Mouse (Mus musculus) bone marrow, adult 2 months (tissue): Measurements from ENCODE around the gene Noxa1. TPM values are rescaled to one million over a fixed set of nuclear protein-coding genes. Genes with fewer than 3 reads are reported as not detected.

Source experiments
- H3K27ac ChIP-seq: fragments of 200-500 bp; 2 replicates; pipeline ENCODE4 v1.5.1; 2012; ENCODE audit warnings: low read depth, mild to moderate bottlenecking, control low read depth, inconsistent platforms, low read length; ENCODE audit not compliant: control insufficient read depth, poor library complexity, insufficient read depth
- H3K4me1 ChIP-seq: fragments of 200-500 bp; 2 replicates; pipeline ENCODE4 v1.6.1; 2011; ENCODE audit warnings: low read length; ENCODE audit not compliant: control insufficient read depth, insufficient read depth
- H3K4me3 ChIP-seq: fragments of 200-500 bp; replicated peaks from 2 replicates; pipeline ENCODE3; 2011; ENCODE audit warnings: mild to moderate bottlenecking, low read depth, low read length, control low read depth; ENCODE audit not compliant: control insufficient read depth
- CTCF ChIP-seq: fragments of 200-500 bp; IDR thresholded peaks from 2 replicates; pipeline ENCODE4 v1.5.1; 2011; ENCODE audit warnings: low read length, control low read depth; ENCODE audit not compliant: control insufficient read depth, insufficient read depth
- POLR2A ChIP-seq: fragments of 200-500 bp; IDR thresholded peaks from 2 replicates; pipeline ENCODE4 v1.6.1; 2011; ENCODE audit warnings: low read depth, mild to moderate bottlenecking, control low read depth, low read length, borderline replicate concordance; ENCODE audit not compliant: control insufficient read depth
- WGBS: fragments of 180-500 bp; shearing (Covaris S2); methylation state at CpG from one replicate; pipeline ENCODE4 v1.1.7; 2018; 5-methylcytosine and 5-hydroxymethylcytosine counted together
- polyA plus RNA-seq: library from polyadenylated mRNA; stranded (reverse); fragments of >200 nt; gene quantifications from 2 replicates; pipeline ENCODE4 v1.2.4, GENCODE M21; 2011; ENCODE audit warnings: low replicate concordance; ENCODE audit not compliant: missing spikeins, insufficient read depth, insufficient read length

The Noxa1 gene
- polyA plus RNA-seq, 1 experiment = not detected

DNA sequence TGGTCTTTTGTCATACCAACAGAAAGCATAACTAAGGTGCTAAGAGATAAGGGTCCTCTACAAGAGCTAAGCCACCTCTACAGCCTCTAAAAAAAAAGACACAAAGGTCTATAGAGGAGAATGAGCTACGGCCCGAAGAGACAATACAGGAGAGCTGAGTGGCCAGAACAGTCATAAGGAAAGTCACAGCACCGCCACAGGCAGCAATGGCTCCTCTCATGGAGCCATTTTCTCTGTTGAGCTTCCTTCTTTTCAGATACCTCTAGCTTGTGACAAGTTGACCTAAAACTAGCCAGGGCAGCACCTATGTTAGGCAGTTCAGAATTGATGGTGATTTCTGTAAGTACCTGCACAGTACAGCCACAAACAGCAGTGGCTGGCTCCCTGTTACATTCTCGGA, 28.4 kb downstream of the Noxa1 start:
- H3K27ac ChIP-seq = no peak overlapping the region
- WGBS = 73% methylated on average over 4 of the region's 4 CpGs
- TF ChIP-seq POLR2A (no peak), CTCF (no peak)
- H3K4me3 ChIP-seq = no peak overlapping the region
- no peaks in the 10 kb centered on the region for H3K4me1 ChIP-seq

DNA sequence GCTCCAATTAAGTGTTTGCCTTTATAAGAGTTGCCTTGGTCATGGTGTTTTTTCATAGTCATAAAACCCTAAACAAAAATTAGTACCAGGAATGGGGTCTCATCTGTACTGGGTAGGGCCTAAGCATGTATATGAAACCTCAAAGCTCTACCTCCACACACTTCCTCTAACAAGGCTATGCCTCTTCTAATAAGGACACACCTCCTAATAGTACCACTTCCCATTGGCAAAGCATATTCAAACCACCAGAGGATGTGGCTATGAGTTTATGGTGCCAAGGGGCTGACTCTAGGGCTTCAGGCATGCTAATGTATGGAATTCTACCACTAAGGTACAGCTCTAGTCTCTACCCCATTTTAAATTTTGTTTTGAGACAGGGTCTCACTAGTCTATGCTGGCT, 29.4 kb downstream of the Noxa1 start:
- TF ChIP-seq POLR2A (no peak), CTCF (no peak)
- no peak overlapping the region for H3K27ac ChIP-seq
- no peak overlapping the region for H3K4me3 ChIP-seq

DNA sequence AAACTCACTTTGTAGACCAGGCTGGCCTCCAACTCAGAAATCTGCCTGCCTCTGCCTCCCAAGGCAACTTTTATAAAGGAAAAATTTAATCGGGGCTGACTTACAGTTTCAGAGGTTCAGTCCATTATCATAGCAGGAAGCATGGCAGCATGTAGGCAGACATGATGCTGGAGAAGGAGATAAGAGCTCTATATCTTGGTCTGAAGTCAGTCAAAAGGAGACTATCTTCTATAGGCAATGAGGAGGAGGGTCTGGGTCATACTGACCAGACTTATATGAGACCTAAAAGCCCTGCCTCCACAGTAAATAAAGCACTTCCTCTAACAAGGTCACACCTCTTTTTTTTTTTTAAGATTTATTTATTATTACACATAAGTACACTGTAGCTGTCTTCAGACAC, 30.7 kb downstream of the Noxa1 start:
- Histone ChIP-seq H3K4me1 (no peaks in the 10 kb centered on the region), H3K4me3 (no peak overlapping the region), H3K27ac (no peak overlapping the region)
- WGBS = 62% methylated on average over 1 of the region's 1 CpGs
- TF ChIP-seq CTCF (no peak), POLR2A (no peak)

More for the DNA sequence above, 29.4 kb downstream of the Noxa1 start:
- H3K4me1 ChIP-seq = no peaks in the 10 kb centered on the region

DNA sequence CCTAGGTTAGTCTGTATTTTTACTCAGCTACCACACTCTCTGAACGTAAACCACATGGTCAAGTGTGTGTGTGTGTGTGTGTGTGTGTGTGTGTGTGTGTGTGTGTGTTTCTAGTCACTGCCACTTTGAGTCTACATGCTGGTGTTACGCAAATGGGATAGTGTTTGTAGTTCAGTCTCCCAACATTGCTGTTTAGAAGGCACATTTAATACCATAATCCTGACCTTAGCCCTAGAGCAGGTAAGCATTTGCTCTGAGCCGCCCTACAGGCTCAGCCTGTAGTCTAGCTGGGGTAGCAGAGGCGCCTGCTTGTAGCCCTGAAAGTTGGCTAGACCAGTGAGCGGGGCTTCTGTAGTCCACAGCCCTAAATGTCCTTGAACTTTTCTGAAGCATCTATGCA, 31.4 kb downstream of the Noxa1 start:
- Histone ChIP-seq H3K4me1 (no peaks in the 10 kb centered on the region), H3K4me3 (no peak overlapping the region), H3K27ac (no peak overlapping the region)
- WGBS = 91% methylated on average over 5 of the region's 5 CpGs
- TF ChIP-seq CTCF (no peak), POLR2A (no peak)

DNA sequence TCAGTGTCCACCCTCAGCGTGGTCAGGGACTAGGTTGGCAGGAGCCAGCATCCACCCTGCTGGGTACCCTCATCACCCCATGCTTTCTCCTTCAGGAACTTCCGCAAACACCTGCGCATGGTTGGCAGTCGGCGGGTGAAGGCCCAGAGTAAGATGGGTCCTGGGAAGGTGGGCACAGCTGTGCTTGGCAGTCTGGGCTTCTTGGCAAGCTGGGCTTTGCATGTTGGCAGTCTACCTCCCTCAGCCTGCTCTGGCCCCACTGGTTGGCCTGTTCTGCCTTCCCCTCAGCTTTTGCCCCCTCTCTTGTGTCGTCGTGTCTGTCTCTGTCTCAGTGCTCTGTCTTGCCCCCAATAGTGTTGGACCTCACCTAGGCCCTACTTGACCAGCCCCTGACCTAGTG, 36.0 kb downstream of the Noxa1 start:
- Histone ChIP-seq H3K4me1 (no peaks in the 10 kb centered on the region), H3K4me3 (no peak overlapping the region), H3K27ac (no peak overlapping the region)
- WGBS = 82% methylated on average over 7 of the region's 7 CpGs
- no peak for TF ChIP-seq CTCF
- no peak for TF ChIP-seq POLR2A

DNA sequence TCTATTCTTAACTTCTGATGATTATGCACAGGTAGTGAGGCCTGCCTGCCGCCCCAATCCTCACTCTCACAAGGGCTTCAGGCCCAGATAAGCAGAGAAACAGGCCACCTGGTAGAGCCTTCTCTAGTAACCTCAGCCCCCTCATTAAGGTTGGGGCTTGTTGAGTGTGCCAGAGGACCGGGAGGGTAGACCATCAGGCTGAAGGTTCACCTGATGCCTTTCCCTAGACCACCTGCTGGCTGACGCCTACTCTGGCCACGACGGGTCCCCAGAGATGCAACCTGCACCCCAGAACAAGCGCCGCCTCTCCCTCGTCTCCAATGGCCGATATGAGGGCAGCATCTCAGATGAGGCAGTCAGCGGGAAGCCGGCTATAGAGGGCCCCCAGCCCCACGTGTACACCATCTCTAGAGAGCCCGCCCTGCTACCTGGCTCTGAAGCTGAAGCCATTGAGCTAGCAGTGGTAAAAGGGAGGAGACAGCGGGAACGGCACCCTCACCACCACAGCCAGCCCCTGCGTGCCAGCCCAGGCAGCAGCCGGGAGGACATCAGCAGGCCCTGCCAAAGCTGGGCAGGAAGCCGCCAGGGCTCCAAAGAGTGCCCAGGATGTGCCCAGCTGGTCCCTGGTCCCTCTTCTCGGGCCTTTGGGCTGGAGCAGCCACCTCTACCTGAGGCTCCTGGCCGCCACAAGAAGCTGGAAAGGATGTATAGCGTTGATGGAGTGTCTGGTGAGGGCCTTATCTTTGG, 39.4 kb downstream of the Noxa1 start:
- Histone ChIP-seq H3K4me1 (no peaks in the 10 kb centered on the region), H3K4me3 (no peak overlapping the region), H3K27ac (no peak overlapping the region)
- 90% methylated on average over 21 of the region's 21 CpGs for WGBS
- no peak for TF ChIP-seq POLR2A
- no peak for TF ChIP-seq CTCF

DNA sequence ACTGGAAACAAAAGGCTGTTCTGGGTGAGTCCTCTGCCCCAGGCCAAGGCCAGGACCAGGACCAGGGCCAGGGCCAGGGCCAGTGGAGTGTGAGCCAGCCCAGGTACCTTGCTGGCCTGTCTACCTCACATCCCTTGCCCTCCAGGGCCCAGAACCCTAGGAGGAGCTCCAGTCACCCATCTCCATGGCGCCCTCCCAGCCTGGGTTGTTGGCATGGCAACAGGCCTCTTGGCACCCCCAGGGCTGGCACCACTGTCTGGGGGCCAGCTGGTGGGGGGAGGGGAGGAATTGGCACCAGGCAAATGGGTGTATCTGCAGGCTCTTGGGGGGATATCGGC, 39.9 kb downstream of the Noxa1 start:
- Histone ChIP-seq H3K4me3 (no peak overlapping the region), H3K27ac (no peak overlapping the region)

DNA sequence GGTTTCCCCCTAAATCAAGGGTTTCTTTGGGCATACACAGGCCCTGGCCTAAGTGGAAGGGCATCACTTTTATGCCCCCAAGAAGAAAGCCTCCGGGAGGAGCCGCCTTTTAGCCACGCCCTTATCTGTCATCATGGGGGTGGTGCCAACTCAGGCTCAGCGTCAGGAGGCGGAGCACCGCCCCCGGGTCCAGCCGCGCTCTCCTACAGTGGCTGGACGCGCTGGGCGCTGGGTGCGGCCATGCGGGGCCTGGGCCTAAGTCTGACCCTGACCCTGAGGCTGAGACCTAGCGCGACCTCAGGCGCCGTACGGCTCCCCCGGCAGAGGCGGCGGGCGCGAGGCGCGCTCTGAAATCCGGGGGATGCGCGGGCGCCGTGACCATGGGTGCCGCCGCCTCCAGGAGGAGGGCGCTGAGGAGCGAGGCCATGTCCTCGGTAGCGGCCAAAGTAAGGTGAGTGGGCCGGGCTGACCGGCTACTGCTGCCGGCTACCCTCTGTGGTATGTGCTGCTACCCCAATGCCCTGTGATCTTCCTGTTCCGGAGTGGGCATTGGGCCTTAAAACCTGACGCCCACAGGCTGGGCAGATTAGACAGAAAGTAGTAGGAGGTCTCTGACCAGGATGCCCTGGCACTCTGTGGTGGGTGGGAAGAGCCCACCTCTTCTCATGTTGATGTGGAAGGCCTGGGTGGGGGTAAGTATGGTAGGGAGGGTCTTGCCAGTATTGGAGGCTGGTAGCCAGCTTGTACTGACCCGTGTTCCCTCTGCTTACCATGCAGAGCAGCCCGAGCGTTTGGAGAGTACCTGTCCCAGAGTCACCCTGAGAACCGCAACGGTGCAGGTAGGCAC, 40.5 kb downstream of the Noxa1 start, which contains the start of gene Nsmf:
Gene Nsmf, plus strand, starts transcription at position 135 of the 847 bp plus-strand sequence.
- no peaks in the 10 kb centered on the region for H3K4me1 ChIP-seq
- peak within 1 kb of the TSS; percentile 23; the same call in 1 of the 2 replicates for H3K27ac ChIP-seq
- WGBS = 4% methylated on average over 47 of the region's 47 CpGs
- peak within 1 kb of the TSS; percentile 48 for H3K4me3 ChIP-seq
- TF ChIP-seq CTCF = no peak
- 0 out of 2 replicates have a peak, but pooled peaks have one; percentile 13 for TF ChIP-seq POLR2A

More for the DNA sequence above, 39.9 kb downstream of the Noxa1 start:
- 62% methylated on average over 2 of the region's 2 CpGs for WGBS
- TF ChIP-seq POLR2A = no peak
- no peak for TF ChIP-seq CTCF
- H3K4me1 ChIP-seq = no peaks in the 10 kb centered on the region

DNA sequence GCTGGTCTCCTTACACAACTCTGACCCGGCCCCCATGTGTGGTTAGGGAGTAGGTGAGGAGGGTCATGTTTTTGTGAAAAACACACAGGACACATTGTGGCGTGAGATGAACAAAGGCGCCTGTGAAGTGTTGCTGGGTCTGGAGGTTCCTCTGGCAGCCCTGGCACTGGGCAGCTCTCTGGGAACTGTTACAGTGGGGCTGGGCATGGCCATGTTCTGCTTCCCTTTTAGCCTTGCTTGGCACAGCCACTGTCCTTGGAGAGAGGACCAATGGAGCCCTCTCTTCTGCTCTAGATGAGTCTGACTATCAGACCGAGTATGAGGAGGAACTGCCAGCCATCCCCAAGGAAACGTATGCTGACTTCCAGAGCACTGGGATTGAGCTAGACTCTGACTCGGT, 41.8 kb downstream of the Noxa1 start:
- Histone ChIP-seq H3K4me3 (no peak overlapping the region), H3K4me1 (no peaks in the 10 kb centered on the region), H3K27ac (no peak overlapping the region)
- TF ChIP-seq POLR2A (no peak), CTCF (no peak)
- WGBS = 84% methylated on average over 6 of the region's 6 CpGs
